Mouse (Mus musculus) lung, embryonic 14.5 days (tissue): ENCODE results near the gene Hoxd1. TPM values are rescaled to one million over a fixed set of nuclear protein-coding genes. Genes with fewer than 3 reads are reported as not detected.

Experiments
- ATAC-seq: fragments of 200-750 bp; cut with Nextera tagmentation; 2 replicates; pipeline ENCODE4 v1.8.0; 2017; ENCODE audit warnings: mild to moderate bottlenecking, moderate TSS enrichment, moderate library complexity; ENCODE audit not compliant: insufficient read depth
- DNase-seq: peaks from one replicate; pipeline ENCODE4 v3.0.0-alpha.2; 2015
- H3K27ac ChIP-seq: fragments of 300-500 bp; sonication (generic); 2 replicates; pipeline ENCODE4 v1.5.1; 2014; ENCODE audit warnings: low read depth, mild to moderate bottlenecking, moderate library complexity
- H3K27me3 ChIP-seq: fragments of 300-500 bp; sonication (generic); 2 replicates; pipeline ENCODE4 v1.6.1; 2014; ENCODE audit warnings: low read length, control low read depth; ENCODE audit not compliant: insufficient read depth
- H3K36me3 ChIP-seq: fragments of 300-500 bp; sonication (generic); 2 replicates; pipeline ENCODE4 v1.6.1; 2014; ENCODE audit warnings: control low read depth; ENCODE audit not compliant: insufficient read depth
- H3K4me1 ChIP-seq: fragments of 300-500 bp; sonication (generic); 2 replicates; pipeline ENCODE4 v1.6.1; 2014; ENCODE audit warnings: antibody characterized with exemption, control low read depth; ENCODE audit not compliant: insufficient read depth
- H3K4me2 ChIP-seq: fragments of 300-500 bp; sonication (generic); 2 replicates; pipeline ENCODE4 v1.6.1; 2014; ENCODE audit warnings: mild to moderate bottlenecking
- H3K4me3 ChIP-seq: fragments of 300-500 bp; sonication (generic); 2 replicates; pipeline ENCODE4 v1.5.1; 2014; ENCODE audit warnings: low read depth, low read length
- H3K9ac ChIP-seq: fragments of 300-500 bp; sonication (generic); 2 replicates; pipeline ENCODE4 v1.6.1; 2014
- H3K9me3 ChIP-seq: fragments of 300-500 bp; sonication (generic); 2 replicates; pipeline ENCODE4 v1.6.1; 2016; ENCODE audit warnings: low read depth, low read length, control low read depth
- CTCF ChIP-seq: IDR thresholded peaks from 2 replicates; pipeline ENCODE4 v1.5.1; 2016; ENCODE audit warnings: antibody characterized with exemption, low read depth
- WGBS: fragments of 180-500 bp; shearing (Covaris S2); extraction: QIAGEN DNeasy Blood & Tissue Kit; methylation state at CpG from one replicate; pipeline ENCODE4 v1.1.7; 2014; 5-methylcytosine and 5-hydroxymethylcytosine counted together
- polyA plus RNA-seq: library from polyadenylated mRNA; unstranded; fragments of >200 nt; fragmentation: Nextera tagmentation; extraction: Ambion mirVana; gene quantifications from 2 replicates; pipeline ENCODE4 v1.2.1, GENCODE M21; 2014

Gene Hoxd1
- polyA plus RNA-seq, 1 experiment from 2014 or later, result 0.09 TPM

DNA sequence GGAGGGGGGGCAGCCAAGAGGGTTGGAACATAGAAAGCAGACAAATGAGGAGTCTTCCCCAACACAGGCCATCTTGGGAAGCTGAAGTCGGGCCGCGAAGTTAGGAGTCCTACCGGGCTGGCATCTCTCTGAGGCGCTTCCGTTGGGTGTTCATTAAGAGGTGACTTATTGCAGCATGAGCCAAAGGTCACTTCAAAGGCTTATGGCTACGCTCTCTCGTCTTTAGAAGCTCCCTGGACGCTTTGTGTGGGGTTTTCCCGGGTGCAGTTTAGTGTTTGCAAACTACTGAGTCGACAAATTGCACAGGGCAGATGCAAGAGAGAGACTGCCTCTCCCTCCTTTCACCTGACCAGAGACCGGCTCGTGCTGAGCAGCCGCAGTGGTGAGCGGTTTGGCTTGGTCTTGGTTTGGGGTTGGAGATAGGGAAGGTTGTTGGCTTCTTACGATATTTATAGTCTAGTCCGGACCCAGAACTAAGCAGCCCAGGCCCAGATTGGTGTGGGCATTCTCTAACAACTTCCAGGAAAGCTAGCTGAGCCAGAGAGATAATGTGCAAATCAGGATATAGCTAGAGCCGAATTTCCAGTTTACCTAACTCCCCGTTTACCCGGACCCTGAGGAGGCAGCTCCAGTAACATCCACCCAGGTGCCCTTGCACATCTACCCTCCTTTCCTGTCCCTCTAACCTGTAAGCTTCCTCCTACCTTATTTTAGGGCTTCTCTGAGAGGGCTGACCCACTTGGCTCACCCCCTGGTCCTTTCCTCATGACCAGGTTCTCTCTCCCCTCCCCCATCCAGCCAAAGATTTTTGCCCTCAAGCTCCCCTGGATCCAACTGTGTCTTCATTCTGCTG, 23.9 kb upstream of the Hoxd1 start:
- peaks cover 98% of the 10 kb centered on the region for H3K27me3 ChIP-seq
- H3K36me3 ChIP-seq, result no peaks in the 10 kb centered on the region
- H3K9ac ChIP-seq, result no peak overlapping the region
- H3K4me2 ChIP-seq, result no peak overlapping the region
- WGBS, result 2% methylated on average over 20 of the region's 20 CpGs
- no peak for TF ChIP-seq CTCF
- DNase-seq (no peak), ATAC-seq (no peak)
- H3K27ac ChIP-seq, result no peak overlapping the region
- H3K4me1 ChIP-seq, result no peaks in the 10 kb centered on the region
- no peak overlapping the region for H3K4me3 ChIP-seq
- no peaks in the 10 kb centered on the region for H3K9me3 ChIP-seq

- DNase-seq, result no peak
- no peaks in the 10 kb centered on the region for H3K9me3 ChIP-seq
- no peak overlapping the region for H3K4me2 ChIP-seq
- peaks cover 98% of the 10 kb centered on the region for H3K27me3 ChIP-seq
- ATAC-seq, result no peak
- H3K9ac ChIP-seq, result no peak overlapping the region
- WGBS, result 16% methylated on average over 2 of the region's 2 CpGs
- TF ChIP-seq CTCF, result no peak
- H3K4me1 ChIP-seq, result no peaks in the 10 kb centered on the region
- no peak overlapping the region for H3K27ac ChIP-seq
- no peak overlapping the region for H3K4me3 ChIP-seq
- no peaks in the 10 kb centered on the region for H3K36me3 ChIP-seq
Measured at GRCm38 (mm10) chr2:74739476-74739800, 23.3 kb upstream of the Hoxd1 start.

DNA sequence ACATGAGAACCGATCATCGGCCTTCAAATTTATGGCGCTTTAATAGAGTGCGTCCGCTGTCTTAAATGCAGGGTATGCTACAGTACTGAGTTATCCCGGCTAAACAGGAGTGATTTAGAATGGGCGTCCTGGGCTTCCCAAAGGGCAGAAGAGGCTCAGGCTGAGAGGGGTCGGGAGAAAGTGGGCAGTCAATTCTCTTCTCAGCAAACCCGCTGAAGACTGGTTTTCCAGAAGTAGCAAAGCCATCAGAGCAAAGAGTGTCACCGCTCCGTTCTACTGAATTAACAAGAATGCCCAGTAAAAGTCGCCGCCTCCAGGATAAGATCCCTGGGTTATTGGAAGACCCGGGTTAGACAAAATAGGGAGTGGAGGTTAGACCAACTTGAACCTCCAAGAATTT, 22.9 kb upstream of the Hoxd1 start:
- Histone ChIP-seq H3K9ac (no peak overlapping the region), H3K9me3 (no peaks in the 10 kb centered on the region)

DNA sequence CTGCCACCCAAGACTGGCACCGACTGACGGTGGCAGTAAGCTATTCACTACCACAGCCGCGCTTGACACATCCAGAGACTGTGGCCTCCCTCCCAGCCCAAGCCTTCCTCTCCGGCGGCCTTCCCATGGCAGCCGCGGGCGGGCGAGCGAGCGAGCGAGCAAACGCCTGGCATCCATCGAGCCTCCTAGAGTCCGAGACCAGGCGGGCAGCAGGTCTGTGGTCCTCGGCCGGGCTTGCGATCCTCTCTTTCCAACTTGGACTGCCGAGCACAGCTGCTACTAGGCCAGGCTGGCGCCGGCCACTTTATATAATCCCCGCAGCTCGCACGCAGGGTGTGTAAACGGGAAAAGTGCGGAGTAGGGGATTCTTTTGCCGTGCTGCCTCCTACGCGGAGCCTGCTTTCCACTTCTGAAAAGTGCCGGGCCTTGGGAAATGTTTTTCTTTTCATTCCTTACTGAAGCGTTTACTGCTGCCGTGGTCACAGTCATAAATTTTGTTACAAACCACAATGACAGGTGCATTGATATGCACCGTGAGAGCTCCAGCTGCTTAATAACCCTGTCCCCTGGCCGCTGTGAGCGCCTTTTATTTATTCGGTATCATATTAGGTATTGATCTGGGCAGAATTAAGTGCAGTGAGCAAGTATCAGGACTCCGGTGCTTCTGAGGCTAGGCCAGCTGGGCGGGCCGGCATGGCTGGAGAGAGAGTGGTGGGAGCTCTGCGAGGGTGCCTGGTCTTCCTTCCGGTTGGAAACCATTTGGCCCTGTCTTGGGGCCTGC, 22.3 kb upstream of the Hoxd1 start:
- Histone ChIP-seq H3K9me3 (no peaks in the 10 kb centered on the region), H3K27me3 (peaks cover 98% of the 10 kb centered on the region), H3K4me3 (no peak overlapping the region), H3K4me1 (no peaks in the 10 kb centered on the region), H3K4me2 (peak overlapping the region; percentile 32; the same call in 1 of the 2 replicates), H3K36me3 (no peaks in the 10 kb centered on the region), H3K27ac (no peak overlapping the region), H3K9ac (no peak overlapping the region)
- no peak for TF ChIP-seq CTCF
- DNase-seq (no peak), ATAC-seq (no peak)
- 2% methylated on average over 43 of the region's 43 CpGs for WGBS

More for the DNA sequence above, 22.9 kb upstream of the Hoxd1 start:
- no peak for TF ChIP-seq CTCF
- Histone ChIP-seq H3K27ac (no peak overlapping the region), H3K4me2 (peak overlapping the region; percentile 32; the same call in 1 of the 2 replicates), H3K36me3 (no peaks in the 10 kb centered on the region), H3K4me1 (no peaks in the 10 kb centered on the region), H3K4me3 (no peak overlapping the region), H3K27me3 (peaks cover 98% of the 10 kb centered on the region)
- WGBS, result 2% methylated on average over 14 of the region's 14 CpGs
- ATAC-seq (no peak), DNase-seq (no peak)

- Histone ChIP-seq H3K4me2 (no peak overlapping the region), H3K4me3 (no peak overlapping the region), H3K4me1 (no peaks in the 10 kb centered on the region), H3K9ac (no peak overlapping the region), H3K27ac (no peak overlapping the region), H3K9me3 (no peaks in the 10 kb centered on the region), H3K36me3 (no peaks in the 10 kb centered on the region), H3K27me3 (peaks cover 98% of the 10 kb centered on the region)
- no peak for TF ChIP-seq CTCF
- 36% methylated on average over 2 of the region's 3 CpGs for WGBS
- DNase-seq (no peak), ATAC-seq (no peak)
Measured at GRCm38 (mm10) chr2:74741252-74741978, 21.4 kb upstream of the Hoxd1 start.

GRCm38 (mm10) chr2:74741979-74742277, 20.9 kb upstream of the Hoxd1 start:
- Histone ChIP-seq H3K4me1 (no peaks in the 10 kb centered on the region), H3K9ac (no peak overlapping the region), H3K36me3 (no peaks in the 10 kb centered on the region), H3K4me2 (no peak overlapping the region), H3K4me3 (no peak overlapping the region), H3K27me3 (peaks cover 98% of the 10 kb centered on the region), H3K27ac (no peak overlapping the region), H3K9me3 (no peaks in the 10 kb centered on the region)
- DNase-seq (no peak), ATAC-seq (no peak)
- no peak for TF ChIP-seq CTCF
